Mouse (Mus musculus): ENCODE measurements at regions not wholly inside any gene's neighbourhood (a gene's known extent, or its start where the extent isn't known, plus 50 kb on each side); places are given as distances from the start of the nearest gene placed in this dataset.

- in situ Hi-C loops (cut with MboI, MseI) = loop anchor here (5.0 to 25.0 kb wide), 3 partner anchors 284 to 799 kb away; partner anchors contain the start of genes 1810062G17Rik (in 1 of the 2) and Anxa5 (in 1 of the 2)
Measured at GRCm38 (mm10) chr3:35688111-35688510, 65.8 kb upstream of the Atp11b start.

- in situ Hi-C loops (cut with MboI, MseI) = loop anchor here (5.0 to 25.0 kb wide), 3 partner anchors 284 to 799 kb away; partner anchors contain the start of genes 1810062G17Rik (in 1 of the 2) and Anxa5 (in 1 of the 2)
Measured at GRCm38 (mm10) chr3:35688781-35689180, 65.1 kb upstream of the Atp11b start.

GRCm38 (mm10) chr3:35693039-35693438 is 60.9 kb upstream of the Atp11b start:
- in situ Hi-C loops (cut with MboI, MseI) = loop anchor here (5.0 to 25.0 kb wide), 8 partner anchors 69 to 794 kb away; partner anchors contain the start of genes 1810062G17Rik (in 1 of the 2) and Anxa5 (in 1 of the 2)

GRCm38 (mm10) chr3:35693551-35693950 is 60.4 kb upstream of the Atp11b start:
- in situ Hi-C loops (cut with MboI, MseI) = loop anchor here (5.0 to 25.0 kb wide), 8 partner anchors 69 to 794 kb away; partner anchors contain the start of genes 1810062G17Rik (in 1 of the 2) and Anxa5 (in 1 of the 2)

GRCm38 (mm10) chr3:35694241-35694640 is 59.7 kb upstream of the Atp11b start:
- in situ Hi-C loops (cut with MboI, MseI) = loop anchor here (5.0 to 25.0 kb wide), 8 partner anchors 68 to 793 kb away; partner anchors contain the start of genes 1810062G17Rik (in 1 of the 2) and Anxa5 (in 1 of the 2)

GRCm38 (mm10) chr3:35695859-35696258 is 58.0 kb upstream of the Atp11b start:
- in situ Hi-C loops (cut with MboI, MseI) = loop anchor here (5.0 to 25.0 kb wide), 6 partner anchors 106 to 791 kb away; partner anchors contain the start of genes 1810062G17Rik (in 1 of the 2) and Anxa5 (in 1 of the 2)

- in situ Hi-C loops (cut with MboI, MseI) = loop anchor here (5.0 to 25.0 kb wide), 6 partner anchors 103 to 788 kb away; partner anchors contain the start of genes 1810062G17Rik (in 1 of the 2) and Anxa5 (in 1 of the 2)
Measured at GRCm38 (mm10) chr3:35699266-35699665, 54.6 kb upstream of the Atp11b start.

- in situ Hi-C loops (cut with MboI, MseI) = loop anchor here (5.0 to 25.0 kb wide), 6 partner anchors 102 to 787 kb away; partner anchors contain the start of genes 1810062G17Rik (in 1 of the 2) and Anxa5 (in 1 of the 2)
Measured at GRCm38 (mm10) chr3:35699979-35700378, 53.9 kb upstream of the Atp11b start.

- in situ Hi-C loops (cut with MboI, MseI) = no loop called here
Measured at GRCm38 (mm10) chr3:35703528-35704327, 50.2 kb upstream of the Atp11b start.
